Mouse (Mus musculus): ENCODE results near the gene Gm20517. TPM values are rescaled to one million over a fixed set of nuclear protein-coding genes. Genes with fewer than 3 reads are reported as not detected.
"Not testable (repeated sequence)": the region's sequence is repeated elsewhere in the genome, so short reads cannot be mapped to it uniquely, and the experiment has no call there.

The Gm20517 gene
- total and polyA plus RNA-seq, 2 experiments from 2014 or later, result 1.4 TPM; not detected in 1

DNA sequence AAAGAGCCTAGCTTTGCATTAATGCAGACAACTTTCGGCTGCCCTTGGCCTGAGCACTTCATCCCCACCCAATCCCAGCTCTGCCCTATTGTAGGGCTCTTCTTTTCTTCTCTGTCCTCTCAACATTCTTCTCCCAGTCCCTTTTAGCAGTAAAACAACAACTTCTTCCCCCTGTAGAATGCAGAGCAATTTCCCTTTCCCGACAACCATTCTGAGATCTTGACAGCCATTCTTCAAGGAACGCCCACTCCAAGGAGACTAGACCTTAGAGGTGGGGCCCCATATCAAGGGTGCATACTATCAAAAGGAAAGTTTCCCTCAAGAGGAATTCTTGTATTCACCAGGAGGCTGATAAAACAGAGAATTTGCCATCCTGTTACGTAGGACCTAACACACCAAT, 37.6 kb downstream of the Gm20517 start:
- DNase-seq (ENCODE audit: low spot score), result no peak

GRCm38 (mm10) chr17:47651953-47652352, 40.6 kb downstream of the Gm20517 start:
- ATAC-seq (ENCODE audit: insufficient read depth, low read depth) (no peak), DNase-seq (ENCODE audit: low spot score) (no peak)
- Histone ChIP-seq H3K27ac (ENCODE audit: low read depth) (no peak overlapping the region), H3K4me1 (ENCODE audit: control insufficient read depth, insufficient read depth) (no peaks in the 10 kb centered on the region), H3K4me2 (ENCODE audit: low read depth, low read length) (no peak overlapping the region), H3K9ac (replicated peaks; ENCODE audit: low read depth, low read length) (no peak overlapping the region), H3K4me3 (ENCODE audit: low read depth, low read length) (no peak overlapping the region), H3K9me3 (replicated peaks; ENCODE audit: control insufficient read depth, low read length) (no peaks in the 10 kb centered on the region), H3K27me3 (ENCODE audit: control insufficient read depth, insufficient read depth, low read length) (no peaks in the 10 kb centered on the region), H3K36me3 (replicated peaks; ENCODE audit: control insufficient read depth, insufficient read depth, low read length) (no peaks in the 10 kb centered on the region; the same call in 1 of the 2 replicates)
- TF ChIP-seq CTCF (IDR thresholded peaks at IDR 0.05; ENCODE audit: low read depth) (no peak), EP300 (IDR thresholded peaks at IDR 0.05; ENCODE audit: low read depth) (no peak)
- WGBS, result 86% methylated on average over 2 of the region's 2 CpGs

More for the DNA sequence above, 37.6 kb downstream of the Gm20517 start:
- H3K4me3 ChIP-seq (ENCODE audit: low read depth, low read length), result no peak overlapping the region
- H3K27me3 ChIP-seq (ENCODE audit: control insufficient read depth, insufficient read depth, low read length), result no peaks in the 10 kb centered on the region
- H3K27ac ChIP-seq (ENCODE audit: low read depth), result no peak overlapping the region
- H3K4me2 ChIP-seq (ENCODE audit: low read depth, low read length), result no peak overlapping the region
- ATAC-seq (ENCODE audit: insufficient read depth, low read depth), result no peak
- no peaks in the 10 kb centered on the region for H3K9me3 ChIP-seq (replicated peaks; ENCODE audit: control insufficient read depth, low read length)
- H3K4me1 ChIP-seq (ENCODE audit: control insufficient read depth, insufficient read depth), result no peaks in the 10 kb centered on the region
- no peaks in the 10 kb centered on the region for H3K36me3 ChIP-seq (replicated peaks; ENCODE audit: control insufficient read depth, insufficient read depth, low read length)
- no peak overlapping the region for H3K9ac ChIP-seq (replicated peaks; ENCODE audit: low read depth, low read length)
- WGBS, result 68% methylated on average over 4 of the region's 4 CpGs
- TF ChIP-seq CTCF (IDR thresholded peaks at IDR 0.05; ENCODE audit: low read depth), result no peak
- no peak for TF ChIP-seq EP300 (IDR thresholded peaks at IDR 0.05; ENCODE audit: low read depth)

DNA sequence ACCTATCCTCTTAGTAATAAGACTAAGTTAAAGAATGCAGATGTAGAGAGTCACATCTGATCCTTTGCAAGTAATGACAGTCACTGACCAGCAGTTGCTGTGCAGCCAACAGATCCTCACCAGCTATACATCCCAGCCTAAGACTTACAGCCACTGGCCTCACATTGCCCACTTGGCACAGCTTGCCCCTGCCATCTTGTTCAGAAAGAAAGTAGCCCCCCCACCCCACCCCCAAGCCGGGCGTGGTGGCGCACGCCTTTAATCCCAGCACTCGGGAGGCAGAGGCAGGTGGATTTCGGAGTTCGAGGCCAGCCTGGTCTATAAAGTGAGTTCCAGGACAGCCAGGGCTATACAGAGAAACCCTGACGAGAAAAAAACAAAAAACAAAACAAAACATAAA, 43.0 kb downstream of the Gm20517 start:
- H3K27ac ChIP-seq (ENCODE audit: low read depth); H3K4me3 ChIP-seq (ENCODE audit: low read depth, low read length); H3K4me1 ChIP-seq (ENCODE audit: control insufficient read depth, insufficient read depth); H3K4me2 ChIP-seq (ENCODE audit: low read depth, low read length); ATAC-seq (ENCODE audit: insufficient read depth, low read depth); H3K9me3 ChIP-seq (replicated peaks; ENCODE audit: control insufficient read depth, low read length); H3K36me3 ChIP-seq (replicated peaks; ENCODE audit: control insufficient read depth, insufficient read depth, low read length); H3K27me3 ChIP-seq (ENCODE audit: control insufficient read depth, insufficient read depth, low read length); H3K9ac ChIP-seq (replicated peaks; ENCODE audit: low read depth, low read length); DNase-seq (ENCODE audit: low spot score): not testable (repeated sequence)
- WGBS, result 96% methylated on average over 8 of the region's 8 CpGs

GRCm38 (mm10) chr17:47655697-47656096, 44.3 kb downstream of the Gm20517 start:
- Histone ChIP-seq H3K27ac (ENCODE audit: low read depth) (no peak overlapping the region), H3K27me3 (ENCODE audit: control insufficient read depth, insufficient read depth, low read length) (no peaks in the 10 kb centered on the region), H3K9me3 (replicated peaks; ENCODE audit: control insufficient read depth, low read length) (no peaks in the 10 kb centered on the region), H3K9ac (replicated peaks; ENCODE audit: low read depth, low read length) (no peak overlapping the region), H3K36me3 (replicated peaks; ENCODE audit: control insufficient read depth, insufficient read depth, low read length) (no peaks in the 10 kb centered on the region; the same call in 1 of the 2 replicates), H3K4me2 (ENCODE audit: low read depth, low read length) (no peak overlapping the region), H3K4me1 (ENCODE audit: control insufficient read depth, insufficient read depth) (no peaks in the 10 kb centered on the region), H3K4me3 (ENCODE audit: low read depth, low read length) (no peak overlapping the region)
- WGBS, result 85% methylated on average over 5 of the region's 5 CpGs
- ATAC-seq (ENCODE audit: insufficient read depth, low read depth) (no peak), DNase-seq (ENCODE audit: low spot score) (no peak)
- TF ChIP-seq EP300 (IDR thresholded peaks at IDR 0.05; ENCODE audit: low read depth) (no peak), CTCF (IDR thresholded peaks at IDR 0.05; ENCODE audit: low read depth) (no peak)

- no peak overlapping the region for H3K9ac ChIP-seq (replicated peaks; ENCODE audit: low read depth, low read length)
- WGBS, result 64% methylated on average over 4 of the region's 4 CpGs
- H3K27ac ChIP-seq (ENCODE audit: low read depth), result no peak overlapping the region
- no peaks in the 10 kb centered on the region for H3K9me3 ChIP-seq (replicated peaks; ENCODE audit: control insufficient read depth, low read length)
- ATAC-seq (ENCODE audit: insufficient read depth, low read depth) (no peak), DNase-seq (ENCODE audit: low spot score) (no peak)
- no peaks in the 10 kb centered on the region for H3K27me3 ChIP-seq (ENCODE audit: control insufficient read depth, insufficient read depth, low read length)
- H3K4me2 ChIP-seq (ENCODE audit: low read depth, low read length), result no peak overlapping the region
- no peak for TF ChIP-seq CTCF (IDR thresholded peaks at IDR 0.05; ENCODE audit: low read depth)
- no peak for TF ChIP-seq EP300 (IDR thresholded peaks at IDR 0.05; ENCODE audit: low read depth)
- H3K36me3 ChIP-seq (replicated peaks; ENCODE audit: control insufficient read depth, insufficient read depth, low read length), result no peaks in the 10 kb centered on the region; the same call in 1 of the 2 replicates
- H3K4me1 ChIP-seq (ENCODE audit: control insufficient read depth, insufficient read depth), result no peaks in the 10 kb centered on the region
- H3K4me3 ChIP-seq (ENCODE audit: low read depth, low read length), result no peak overlapping the region
These were observed 46.5 kb downstream of the Gm20517 start for GRCm38 (mm10) chr17:47657901-47658300.

GRCm38 (mm10) chr17:47658741-47659243, 47.4 kb downstream of the Gm20517 start:
- no peaks in the 10 kb centered on the region for H3K27me3 ChIP-seq (ENCODE audit: control insufficient read depth, insufficient read depth, low read length)
- no peaks in the 10 kb centered on the region for H3K4me1 ChIP-seq (ENCODE audit: control insufficient read depth, insufficient read depth)
- ATAC-seq (ENCODE audit: insufficient read depth, low read depth) (no peak), DNase-seq (ENCODE audit: low spot score) (no peak)
- H3K27ac ChIP-seq (ENCODE audit: low read depth), result no peak overlapping the region
- WGBS, result 72% methylated on average over 3 of the region's 3 CpGs
- no peak overlapping the region for H3K9ac ChIP-seq (replicated peaks; ENCODE audit: low read depth, low read length)
- TF ChIP-seq CTCF (IDR thresholded peaks at IDR 0.05; ENCODE audit: low read depth) (no peak), EP300 (IDR thresholded peaks at IDR 0.05; ENCODE audit: low read depth) (no peak)
- H3K36me3 ChIP-seq (replicated peaks; ENCODE audit: control insufficient read depth, insufficient read depth, low read length), result no peaks in the 10 kb centered on the region; the same call in 1 of the 2 replicates
- H3K4me2 ChIP-seq (ENCODE audit: low read depth, low read length), result no peak overlapping the region
- H3K9me3 ChIP-seq (replicated peaks; ENCODE audit: control insufficient read depth, low read length), result no peaks in the 10 kb centered on the region
- H3K4me3 ChIP-seq (ENCODE audit: low read depth, low read length), result no peak overlapping the region
